Mouse (Mus musculus): ENCODE results near the gene Ublcp1. TPM values are rescaled to one million over a fixed set of nuclear protein-coding genes. Genes with fewer than 3 reads are reported as not detected.

Gene Ublcp1
- 50.7 and 55.3 TPM in 2 replicates for polyA plus RNA-seq (2015; fragmentation: Nextera tagmentation; extraction: Ambion mirVana)

DNA sequence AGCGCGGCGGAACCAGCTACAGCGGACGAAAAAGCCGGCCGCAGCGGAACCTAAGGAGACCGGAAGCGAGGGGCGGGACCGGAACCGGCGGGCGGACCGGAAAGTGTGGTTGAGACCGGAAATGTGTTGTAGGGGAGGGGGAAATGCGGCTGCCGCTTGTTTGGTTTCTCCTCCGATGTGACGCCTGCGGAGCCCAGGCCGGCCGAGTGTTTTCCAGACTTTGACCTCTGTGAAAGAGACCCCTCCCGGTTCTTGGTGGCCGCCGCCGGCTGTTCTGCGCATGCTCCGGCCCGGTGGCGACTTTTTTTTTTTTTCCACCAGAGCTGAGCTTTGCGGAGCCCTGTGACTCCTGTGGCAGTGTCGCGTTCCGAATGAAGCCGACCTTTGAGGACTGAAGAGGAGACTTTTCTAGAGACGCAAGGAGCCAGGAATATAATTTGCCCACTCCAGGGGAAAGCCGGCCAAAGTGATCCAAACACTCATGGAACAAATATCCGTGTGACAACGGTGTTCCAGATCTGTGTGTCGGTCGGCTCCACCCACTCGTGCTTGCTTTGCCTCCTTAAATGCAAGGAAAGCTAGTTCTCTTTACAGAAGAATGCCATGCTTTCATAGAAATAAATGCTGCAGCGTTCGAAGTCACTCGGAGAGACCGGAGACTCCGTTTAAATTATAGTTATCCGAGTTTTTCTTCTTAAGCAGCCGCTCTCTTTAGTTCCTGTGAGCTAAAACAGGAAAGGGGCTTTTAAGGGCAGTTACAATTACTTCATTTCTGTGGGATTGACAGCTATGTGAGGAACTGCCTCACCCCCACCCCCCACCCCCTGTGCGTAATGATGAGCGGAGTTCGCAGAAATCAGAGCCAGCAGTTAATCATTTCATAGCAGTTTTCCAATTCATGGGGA is at the start of gene Ublcp1:
Gene Ublcp1 (minus strand): TSS at position 67 of the 905 bp plus-strand sequence.
- DNase-seq (ENCODE audit: low spot score) = peak; percentile 92

DNA sequence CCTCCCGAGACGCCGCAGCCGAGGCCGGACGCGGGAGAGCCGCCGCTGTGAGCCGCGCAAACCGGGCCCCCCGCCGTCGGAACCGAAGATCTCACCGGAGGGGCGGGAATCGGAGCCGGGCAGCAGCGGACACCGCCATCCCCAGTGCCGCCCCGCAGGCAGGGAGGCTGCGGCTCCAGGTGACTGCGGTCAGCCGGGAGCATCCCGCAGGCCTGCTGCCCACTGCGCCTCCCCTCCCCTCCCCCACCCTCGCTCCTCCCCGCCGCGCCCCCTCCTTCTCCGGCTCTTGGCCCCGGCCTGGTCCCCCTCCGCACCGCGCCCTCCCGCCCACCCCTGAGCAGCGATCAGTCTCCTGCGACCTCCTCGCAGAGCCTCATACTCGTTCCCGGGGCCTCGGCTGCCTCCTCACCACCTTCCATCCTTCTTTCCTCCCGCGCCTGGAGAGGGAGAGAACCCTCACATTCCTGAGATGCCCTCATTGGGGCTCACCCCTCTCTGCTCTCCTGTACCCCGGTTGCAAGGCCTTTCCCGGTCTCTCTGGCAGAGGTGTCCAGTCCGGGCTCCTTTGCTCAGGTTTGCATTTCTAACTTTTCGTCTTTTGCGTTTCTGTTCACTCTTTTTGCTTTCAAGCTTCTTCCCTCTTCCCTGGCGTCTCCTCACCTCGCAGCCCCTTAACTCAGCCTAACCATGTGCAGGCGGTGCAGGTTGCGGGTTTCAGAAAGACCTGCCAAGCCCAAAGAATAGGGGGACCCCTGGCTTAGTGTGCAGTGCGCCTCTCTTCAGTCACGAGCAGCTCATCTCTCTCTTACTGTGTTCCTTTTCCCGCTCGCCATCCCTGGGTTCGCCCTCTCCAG is 49.0 kb upstream of the Ublcp1 start:
- peak; percentile 36 for DNase-seq (ENCODE audit: low spot score)

DNA sequence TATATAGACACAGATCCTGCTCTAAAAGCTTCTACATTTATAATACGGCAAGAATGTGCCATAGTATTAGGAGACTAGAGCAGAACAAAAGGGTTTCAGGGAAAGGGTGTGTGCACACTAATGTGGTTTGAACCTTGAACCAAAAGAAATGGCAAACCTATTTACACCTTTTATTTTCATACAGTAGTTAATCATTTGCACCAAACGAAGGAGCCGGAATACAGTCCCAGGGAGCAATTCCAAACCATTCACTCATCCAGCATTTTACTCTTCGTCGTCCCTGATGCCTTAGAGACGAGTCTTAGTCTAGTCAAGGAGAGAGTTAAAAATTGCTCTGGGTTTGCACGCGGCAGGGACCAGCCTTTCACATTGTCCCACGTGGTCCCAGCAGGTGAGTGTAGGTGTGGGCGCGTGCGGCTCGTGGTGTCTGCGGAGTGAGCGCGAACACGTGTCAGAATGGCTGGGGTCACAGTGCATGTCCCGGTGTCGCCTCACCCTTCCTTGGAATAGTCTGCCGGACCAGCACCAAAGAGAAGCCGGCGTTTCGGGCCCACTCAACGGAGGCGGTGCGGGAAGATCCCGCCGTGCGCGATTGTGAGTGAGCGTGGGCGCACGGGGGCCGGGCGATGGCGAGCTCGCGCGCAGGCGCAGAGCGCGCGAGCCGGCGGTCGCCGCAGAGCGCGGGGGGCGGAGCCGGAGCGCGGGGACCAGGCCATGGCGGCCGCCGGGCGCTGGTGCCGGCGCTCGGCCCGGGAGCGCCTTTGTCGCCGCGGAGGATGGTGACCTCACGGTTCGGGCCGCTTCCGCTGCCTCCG is 48.2 kb upstream of the Ublcp1 start, which contains the start of gene Rnf145:
Gene Rnf145 (plus strand): TSS at position 684 of the 815 bp plus-strand sequence.
- peak; percentile 79 for DNase-seq (ENCODE audit: low spot score)

DNA sequence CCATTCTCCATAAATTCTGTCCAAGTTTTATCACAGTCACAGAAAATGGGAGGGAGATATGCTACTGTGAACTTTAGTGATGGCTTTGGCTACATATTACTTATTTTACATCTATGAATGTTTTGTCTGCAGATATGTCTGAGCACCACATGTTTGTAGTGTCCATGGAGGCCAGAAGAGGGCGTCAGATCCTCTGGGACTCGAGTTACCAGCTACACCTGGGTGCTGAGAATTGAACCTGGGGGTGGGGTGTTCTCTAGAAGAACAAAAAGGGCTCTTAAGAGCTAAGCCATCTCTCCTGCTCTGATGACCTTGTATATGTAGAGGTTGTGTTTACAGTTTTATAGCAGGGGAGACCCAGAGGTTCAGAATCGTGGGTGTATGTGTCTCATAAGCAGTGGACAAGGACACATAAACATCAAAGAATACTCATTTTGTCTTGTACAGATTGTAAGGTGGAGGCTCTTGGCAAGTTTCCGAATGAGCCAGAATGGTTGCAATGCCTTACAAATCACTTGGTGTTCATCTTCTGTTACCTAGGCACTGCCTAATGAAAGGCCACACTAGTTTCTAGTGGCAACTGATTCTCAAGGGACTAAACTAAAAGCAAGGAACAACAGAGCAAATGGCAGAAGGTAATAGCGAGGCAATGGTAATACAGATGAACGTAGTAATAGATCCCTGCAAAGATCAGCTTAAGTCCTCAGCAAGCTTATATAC is 47.4 kb upstream of the Ublcp1 start:
- DNase-seq (ENCODE audit: low spot score) = no peak

DNA sequence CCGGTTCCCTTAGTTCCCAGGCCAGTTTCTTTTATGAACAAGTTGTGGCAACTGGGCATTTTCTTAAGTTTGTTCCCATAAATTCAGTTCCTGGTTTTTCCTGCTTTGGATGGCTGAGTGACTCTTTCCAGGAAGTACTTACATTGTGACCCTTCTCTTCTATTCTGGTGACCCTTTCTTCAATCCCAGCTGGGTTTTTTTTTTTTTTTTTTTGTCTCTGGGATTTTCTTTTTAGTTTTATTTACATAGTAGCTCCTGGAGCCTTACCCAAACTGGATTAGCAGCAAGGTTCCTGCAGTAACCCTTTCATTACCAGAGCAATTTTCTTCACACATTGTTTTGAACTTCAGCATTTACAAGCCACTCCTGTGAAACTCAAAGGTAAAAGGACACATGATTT is 46.1 kb upstream of the Ublcp1 start:
- no peak for DNase-seq (ENCODE audit: low spot score)

DNA sequence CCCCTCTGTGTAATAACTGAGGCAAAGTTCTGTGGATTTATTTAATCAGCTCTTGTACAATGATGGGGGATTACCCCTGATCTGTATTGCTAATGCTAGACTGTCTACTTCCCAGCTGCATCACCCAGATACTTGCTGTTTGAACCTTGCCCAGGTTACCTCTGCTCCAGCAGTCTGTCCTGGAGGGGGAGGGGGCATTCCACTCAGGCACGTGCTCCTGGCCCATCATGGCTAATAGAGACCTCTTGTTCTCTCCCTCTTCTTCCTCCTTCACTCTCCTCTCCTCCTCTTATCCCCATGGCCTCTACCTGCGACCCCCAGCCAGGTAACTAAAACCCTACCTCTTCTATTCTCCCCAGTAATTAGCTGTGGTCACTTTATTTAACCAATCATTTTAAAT is 44.4 kb upstream of the Ublcp1 start:
- DNase-seq (ENCODE audit: low spot score) = no peak

DNA sequence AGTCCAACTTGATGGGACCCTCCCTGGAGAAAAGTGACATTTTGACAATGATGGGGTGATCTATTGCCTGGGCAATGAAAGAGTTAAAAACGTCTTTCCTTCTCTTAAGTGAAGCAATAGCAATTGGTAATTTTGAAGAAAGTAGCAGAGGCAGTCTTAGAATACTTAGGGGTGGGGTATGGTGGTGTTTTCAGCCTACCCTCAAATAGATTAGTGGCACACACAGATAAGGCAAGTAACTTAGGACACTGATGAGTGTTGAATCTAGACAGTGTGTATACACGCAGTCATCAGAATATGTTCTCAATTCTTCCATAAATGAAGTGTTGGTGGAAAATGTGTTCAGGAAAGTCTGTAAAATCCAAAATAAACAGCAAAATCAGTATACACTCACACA is 42.7 kb upstream of the Ublcp1 start:
- no peak for DNase-seq (ENCODE audit: low spot score)

DNA sequence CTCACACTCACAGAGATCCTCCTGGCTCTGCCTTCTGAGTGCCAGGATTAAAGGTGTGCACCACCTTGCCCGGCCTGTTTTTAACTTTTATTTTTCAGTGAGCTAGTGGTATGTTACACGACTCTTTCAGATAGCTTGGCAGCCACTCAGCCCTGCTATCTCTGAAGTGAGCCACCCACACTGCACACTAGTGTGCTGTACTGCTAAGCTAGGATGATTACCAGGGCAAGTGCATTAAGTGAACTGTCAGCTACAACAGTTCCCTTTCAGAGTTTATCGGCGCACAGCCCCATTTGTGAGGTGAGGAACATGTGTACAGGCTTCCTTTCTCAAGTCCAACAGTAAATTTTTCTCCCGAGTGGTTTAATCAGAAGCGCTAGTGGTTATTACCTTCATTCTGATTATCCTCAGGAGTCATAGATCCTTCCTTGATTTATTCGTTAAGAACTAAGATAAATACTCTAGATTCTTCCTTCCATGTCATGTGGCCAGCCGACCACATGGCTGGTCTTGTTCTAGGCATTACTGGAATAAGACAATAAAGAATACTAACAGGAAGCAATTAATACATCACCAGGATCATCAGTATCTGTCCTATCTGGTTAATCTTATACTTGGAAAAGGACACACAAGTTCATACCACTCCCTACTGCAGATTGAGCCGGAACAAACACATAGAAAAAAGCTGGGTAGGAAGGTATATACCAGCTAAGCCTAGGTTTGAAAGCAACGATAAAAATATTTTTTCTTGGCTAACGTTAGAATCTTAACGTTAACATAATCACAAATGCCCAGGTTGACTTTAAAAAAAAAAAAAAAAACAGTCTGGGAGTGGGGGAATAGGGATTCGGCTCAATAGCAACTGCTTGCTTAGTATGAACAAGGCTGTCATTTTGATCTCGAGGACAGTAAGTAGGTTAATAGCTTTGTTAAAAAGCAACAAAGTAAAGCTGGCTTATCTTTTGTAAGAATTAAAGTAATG is 42.0 kb upstream of the Ublcp1 start:
- no peak for DNase-seq (ENCODE audit: low spot score)

DNA sequence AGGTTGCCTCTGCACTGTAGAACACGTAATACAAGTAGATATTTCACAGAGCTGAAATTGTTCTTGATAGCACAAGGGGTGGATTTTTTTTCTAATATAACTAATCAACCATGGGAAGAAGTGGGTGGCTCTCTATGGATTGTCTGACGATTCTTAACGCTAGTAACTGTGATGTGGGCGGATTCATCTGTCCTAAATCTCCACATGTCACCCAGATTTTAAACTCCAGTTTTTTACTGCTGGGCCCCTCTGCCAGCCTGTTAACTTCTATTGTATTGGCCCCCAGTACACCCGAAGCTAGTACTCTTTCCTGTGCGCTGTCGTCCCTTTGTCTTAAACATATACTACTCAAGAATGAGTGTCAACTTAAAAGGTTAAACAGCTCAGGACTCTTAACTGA is 40.1 kb upstream of the Ublcp1 start:
- DNase-seq (ENCODE audit: low spot score) = no peak

DNA sequence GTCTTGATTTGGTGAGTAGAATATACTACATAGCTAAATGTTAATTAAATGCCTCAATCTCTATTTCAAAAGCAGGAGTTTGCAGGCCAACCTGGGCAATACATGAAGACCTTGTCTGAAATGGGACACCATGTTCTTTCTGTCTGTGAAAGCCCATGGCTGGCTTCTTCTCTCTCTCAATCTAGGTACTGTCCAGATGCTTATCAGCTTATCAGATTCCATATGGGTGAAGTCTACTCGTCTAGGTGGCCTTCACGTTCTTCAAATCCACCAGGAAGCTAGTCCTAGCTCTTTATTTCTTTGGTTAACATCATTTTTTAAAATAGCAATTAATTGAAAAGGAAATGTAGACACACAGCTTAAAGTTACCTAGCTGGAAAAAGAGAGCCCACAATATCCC is 39.6 kb upstream of the Ublcp1 start:
- DNase-seq (ENCODE audit: low spot score) = no peak

DNA sequence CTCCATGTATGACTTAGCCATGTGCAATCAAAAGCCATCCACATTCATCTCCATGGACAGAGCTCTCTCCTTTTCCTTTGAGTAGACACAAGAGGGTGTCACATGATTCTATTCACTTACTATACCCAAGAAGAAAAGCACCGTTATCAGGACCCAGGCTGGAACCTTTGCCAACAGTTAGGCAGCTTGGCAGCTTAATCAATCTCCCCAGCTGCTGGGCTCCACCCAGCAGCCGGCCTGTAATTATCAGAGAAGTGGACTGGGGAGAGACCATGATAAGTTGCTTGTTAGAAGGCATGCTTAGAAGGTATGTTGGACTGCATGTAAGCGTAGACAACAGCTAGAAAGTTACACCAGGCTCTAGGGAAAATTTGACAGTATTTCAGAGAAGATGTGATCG is 38.6 kb upstream of the Ublcp1 start:
- DNase-seq (ENCODE audit: low spot score) = no peak

DNA sequence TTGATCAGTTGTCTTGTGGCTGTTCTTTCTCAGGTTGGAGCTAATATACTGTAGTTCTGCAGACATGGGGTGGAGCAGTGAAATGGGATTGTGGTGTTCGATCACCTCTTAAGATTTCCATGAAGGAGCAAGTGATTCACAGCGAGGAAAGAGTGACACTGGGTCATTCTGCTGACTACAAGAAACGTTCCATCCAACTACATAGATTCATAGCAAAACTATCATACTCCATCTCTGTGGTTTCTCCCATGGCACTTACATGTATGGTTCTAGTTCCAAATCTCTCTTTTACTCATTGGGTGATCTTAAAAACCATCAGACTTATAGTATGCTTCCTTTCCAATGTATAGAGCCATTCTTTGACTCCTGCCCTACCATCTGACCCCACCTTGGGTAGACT is 34.5 kb upstream of the Ublcp1 start:
- DNase-seq (ENCODE audit: low spot score) = no peak

DNA sequence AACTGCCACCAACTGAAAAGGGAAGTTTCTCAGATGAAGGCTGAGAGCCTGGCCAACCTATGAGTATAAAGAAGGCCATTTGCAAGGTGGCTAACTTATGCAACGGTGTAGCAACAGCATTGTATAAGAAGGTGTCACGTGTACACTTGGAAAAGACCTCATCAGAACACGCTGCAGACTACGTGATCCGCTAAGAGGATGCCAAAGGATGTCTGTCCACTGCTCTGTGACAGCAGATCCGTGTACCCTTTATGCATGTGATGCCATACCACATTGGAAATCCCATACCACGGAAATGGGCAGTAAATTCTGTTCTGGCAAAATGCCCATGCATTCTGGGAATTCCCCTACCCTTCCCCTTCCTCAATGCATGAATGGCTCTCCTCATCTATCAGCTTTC is 33.8 kb upstream of the Ublcp1 start:
- DNase-seq (ENCODE audit: low spot score) = no peak

DNA sequence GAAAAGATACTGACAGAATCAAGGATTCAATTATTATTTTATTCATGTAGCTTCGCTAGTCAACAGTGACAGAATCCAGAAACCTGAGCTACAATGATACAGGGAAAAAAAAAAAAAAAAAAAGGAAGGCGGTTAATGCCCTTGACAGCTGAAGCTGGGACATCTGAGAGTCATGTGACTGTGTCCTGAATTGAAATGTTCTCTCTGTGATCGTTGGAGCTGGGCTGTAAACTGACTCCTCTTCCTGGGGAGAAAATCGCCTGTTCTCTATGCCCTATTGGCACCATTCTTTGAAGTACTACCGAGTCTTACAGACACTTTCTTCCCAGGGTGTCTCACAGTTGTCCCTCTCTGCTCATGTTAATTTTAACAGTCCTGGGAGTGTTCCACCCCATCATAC is 32.6 kb upstream of the Ublcp1 start:
- no peak for DNase-seq (ENCODE audit: low spot score)

DNA sequence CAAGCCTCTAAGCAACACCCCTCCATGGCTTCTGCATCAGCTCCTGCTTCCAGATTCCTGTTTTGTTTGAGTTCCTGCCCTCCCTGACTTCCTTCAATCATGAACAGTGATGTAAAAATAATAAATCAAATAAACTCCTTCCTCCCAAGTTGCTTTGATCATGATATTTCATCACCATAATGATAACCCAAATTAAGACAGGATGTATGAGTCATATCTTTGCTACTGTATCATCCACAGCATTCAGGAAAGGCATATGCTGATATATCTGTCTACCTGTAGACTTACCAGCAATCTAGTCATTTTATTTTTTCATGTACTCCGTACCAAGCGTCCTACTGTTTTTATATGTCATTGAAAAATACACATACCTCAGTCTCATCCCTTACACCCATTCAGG is 31.2 kb upstream of the Ublcp1 start:
- DNase-seq (ENCODE audit: low spot score) = no peak

DNA sequence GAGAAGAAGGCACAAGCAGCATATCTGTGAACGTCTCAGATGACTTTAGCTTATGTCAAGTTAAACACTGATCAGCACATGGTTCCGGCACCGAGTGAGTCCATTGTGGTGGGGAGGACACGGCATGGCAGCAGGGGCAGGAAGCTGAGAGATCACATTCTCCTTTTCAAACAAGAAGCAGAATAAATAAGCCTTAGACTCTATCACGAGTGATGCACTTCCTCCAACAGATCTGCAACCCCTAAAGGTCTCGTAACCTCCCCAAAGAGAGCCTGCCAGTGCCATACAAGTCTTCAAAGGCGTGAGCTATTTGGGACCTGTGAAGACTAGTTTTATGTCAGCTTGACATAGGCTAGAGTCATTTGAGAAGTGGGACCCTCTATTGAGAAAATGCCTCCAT is 30.7 kb upstream of the Ublcp1 start:
- no peak for DNase-seq (ENCODE audit: low spot score)

DNA sequence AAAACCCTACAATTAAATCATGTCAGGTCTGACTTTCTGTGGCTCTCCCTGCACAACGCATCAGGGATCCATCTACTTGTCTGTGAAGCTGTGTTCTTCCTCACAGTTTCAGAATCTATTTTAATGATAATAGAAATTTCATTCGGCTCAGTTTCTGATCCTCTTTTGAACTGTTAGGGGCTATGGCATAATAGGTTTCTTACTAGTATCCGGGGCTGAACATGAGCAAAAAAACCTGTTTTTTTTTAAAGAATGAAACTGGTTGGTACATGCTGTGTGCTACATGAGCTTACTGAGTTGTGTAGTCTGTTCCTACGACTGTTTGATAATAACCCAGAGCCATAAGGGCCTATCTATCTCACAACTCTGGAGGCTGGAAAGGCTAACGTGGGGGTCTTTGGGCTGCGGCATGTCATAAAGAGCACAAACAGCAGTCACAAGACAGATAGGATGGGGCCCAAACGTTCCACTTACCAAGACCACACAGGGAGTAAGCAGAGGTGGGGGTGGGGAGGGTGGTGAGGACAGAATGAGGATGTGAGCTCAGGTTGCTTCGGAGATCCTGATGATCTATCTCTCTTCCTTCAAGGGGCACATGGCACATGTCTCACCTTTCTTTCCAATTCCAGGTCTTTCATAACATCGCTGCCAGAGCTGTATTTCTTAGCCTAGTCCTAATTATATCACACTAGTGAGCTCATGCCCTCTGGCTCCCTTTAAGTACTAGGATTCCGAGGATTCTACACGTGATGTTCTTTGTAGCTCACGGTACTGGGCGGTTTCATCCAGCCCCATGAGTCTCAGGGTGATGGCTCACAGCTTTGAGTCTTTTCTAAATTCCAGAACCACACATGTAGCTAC is 28.3 kb upstream of the Ublcp1 start:
- no peak for DNase-seq (ENCODE audit: low spot score)

DNA sequence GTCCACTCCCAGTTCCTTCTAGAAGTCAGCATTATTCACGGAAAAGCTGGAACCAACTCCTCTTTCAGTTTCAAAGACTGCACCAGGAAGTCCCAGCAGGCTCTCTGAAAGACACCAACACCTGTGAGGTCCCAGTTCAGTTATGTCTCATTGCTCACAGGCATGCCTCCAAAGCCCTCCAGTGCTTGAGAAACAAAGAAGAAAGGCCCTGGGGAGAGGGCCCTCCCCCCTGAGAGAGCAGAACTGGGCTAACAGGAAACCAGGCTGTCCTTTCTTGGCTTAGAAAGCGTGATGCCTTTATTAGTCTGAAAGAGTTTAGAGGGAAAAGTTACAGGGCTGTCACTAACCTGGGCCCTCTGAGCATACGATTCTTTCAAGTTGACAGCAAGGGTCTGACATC is 25.9 kb upstream of the Ublcp1 start:
- peak; percentile 90 for DNase-seq (ENCODE audit: low spot score)
